Mouse (Mus musculus) forebrain, embryonic 15.5 days (tissue): ENCODE results near the gene a. TPM values are rescaled to one million over a fixed set of nuclear protein-coding genes. Genes with fewer than 3 reads are reported as not detected.
A peak's percentile ranks its signal among the peaks of the same experiment; 100 is the strongest.
"Not testable (repeated sequence)": the region's sequence is repeated elsewhere in the genome, so short reads cannot be mapped to it uniquely, and the experiment has no call there.

Experiments used
- ATAC-seq: fragments of 200-750 bp; cut with Nextera tagmentation; replicated peaks from 2 replicates; pipeline ENCODE4 v1.8.0; 2017; ENCODE audit warnings: mild to moderate bottlenecking, moderate TSS enrichment, moderate library complexity
- H3K27ac ChIP-seq: fragments of 300-500 bp; sonication (generic); replicated peaks from 2 replicates; pipeline ENCODE4 v1.5.1; 2015; ENCODE audit warnings: mild to moderate bottlenecking, inconsistent platforms
- H3K27me3 ChIP-seq: fragments of 300-500 bp; sonication (generic); 2 replicates; pipeline ENCODE4 v1.6.1; 2015; ENCODE audit warnings: inconsistent platforms
- H3K36me3 ChIP-seq: fragments of 300-500 bp; sonication (generic); 2 replicates; pipeline ENCODE4 v1.6.1; 2015; ENCODE audit warnings: mild to moderate bottlenecking, inconsistent platforms
- H3K4me1 ChIP-seq: fragments of 300-500 bp; sonication (generic); 2 replicates; pipeline ENCODE4 v1.6.1; 2015; ENCODE audit warnings: inconsistent platforms
- H3K4me2 ChIP-seq: fragments of 300-500 bp; sonication (generic); replicated peaks from 2 replicates; pipeline ENCODE4 v1.6.1; 2015; ENCODE audit warnings: mild to moderate bottlenecking, inconsistent platforms
- H3K4me3 ChIP-seq: fragments of 300-500 bp; sonication (generic); 2 replicates; pipeline ENCODE4 v1.5.1; 2015; ENCODE audit warnings: mild to moderate bottlenecking, inconsistent platforms
- H3K9ac ChIP-seq: fragments of 300-500 bp; sonication (generic); replicated peaks from 2 replicates; pipeline ENCODE4 v1.6.1; 2015; ENCODE audit warnings: mild to moderate bottlenecking, inconsistent platforms
- H3K9me3 ChIP-seq: fragments of 300-500 bp; sonication (generic); 2 replicates; pipeline ENCODE4 v1.6.1; 2016; ENCODE audit warnings: inconsistent platforms
- WGBS: fragments of 180-500 bp; shearing (Covaris S2); methylation state at CpG from one replicate; pipeline ENCODE4 v1.1.7; 2015; ENCODE audit warnings: mixed read lengths; 5-methylcytosine and 5-hydroxymethylcytosine counted together
- polyA plus RNA-seq: library from polyadenylated mRNA; unstranded; fragments of >200 nt; fragmentation: Nextera tagmentation; extraction: Ambion mirVana; gene quantifications from 2 replicates; pipeline ENCODE4 v1.2.1, GENCODE M21; 2015

Gene a
- polyA plus RNA-seq, 1 experiment from 2014 or later, result 0.50 TPM

DNA sequence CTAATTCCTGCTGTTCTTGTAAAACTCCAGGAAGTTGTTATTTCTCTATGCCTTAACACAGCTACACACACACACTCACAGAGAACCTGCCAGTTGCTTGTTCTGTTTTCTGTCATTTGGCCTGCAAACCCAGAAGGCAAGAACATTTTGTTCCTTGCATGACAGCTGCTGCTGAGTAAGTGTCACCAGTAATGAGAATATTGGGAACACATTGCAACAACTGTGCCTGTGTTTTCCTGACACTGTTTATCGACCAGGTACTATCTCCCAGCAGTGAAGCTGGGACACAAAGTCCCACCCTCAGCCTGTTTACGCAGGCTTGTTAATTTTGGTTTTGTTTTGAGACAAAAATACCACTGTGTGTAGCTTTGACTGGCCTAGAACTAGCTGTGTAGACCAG is 261.5 kb downstream of the a start:
- no peaks in the 10 kb centered on the region for H3K27me3 ChIP-seq
- no peak overlapping the region for H3K9ac ChIP-seq
- WGBS, result 85% methylated on average over 2 of the region's 2 CpGs
- no peak overlapping the region for H3K4me3 ChIP-seq
- H3K27ac ChIP-seq, result no peak overlapping the region
- H3K4me2 ChIP-seq, result no peak overlapping the region
- H3K36me3 ChIP-seq, result no peaks in the 10 kb centered on the region
- peaks cover 13% of the 10 kb centered on the region for H3K4me1 ChIP-seq
- H3K9me3 ChIP-seq, result no peaks in the 10 kb centered on the region
- ATAC-seq, result no peak

DNA sequence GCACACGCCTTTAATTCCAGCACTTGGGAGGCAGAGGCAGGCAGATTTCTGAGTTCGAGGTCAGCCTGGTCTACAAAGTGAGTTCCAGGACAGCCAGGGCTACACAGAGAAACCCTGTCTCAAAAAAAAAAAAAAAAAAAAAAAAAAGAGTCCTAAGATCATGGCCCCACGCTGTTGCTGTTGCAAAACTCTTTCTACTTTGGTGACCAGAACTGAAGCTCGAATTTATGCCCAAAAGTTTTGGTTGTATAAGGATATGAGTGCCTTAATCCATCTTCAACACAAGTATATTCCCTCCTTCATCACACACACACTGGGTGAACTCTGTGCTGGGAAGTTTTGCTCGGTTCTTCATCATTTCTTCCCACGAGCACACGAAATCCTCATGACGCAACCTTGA is 262.3 kb downstream of the a start:
- H3K4me1 ChIP-seq, result peaks cover 13% of the 10 kb centered on the region
- not testable (repeated sequence) for H3K27ac ChIP-seq, H3K4me3 ChIP-seq, H3K4me2 ChIP-seq, H3K9me3 ChIP-seq, ATAC-seq, H3K9ac ChIP-seq, H3K27me3 ChIP-seq, H3K36me3 ChIP-seq
- 93% methylated on average over 8 of the region's 8 CpGs for WGBS

DNA sequence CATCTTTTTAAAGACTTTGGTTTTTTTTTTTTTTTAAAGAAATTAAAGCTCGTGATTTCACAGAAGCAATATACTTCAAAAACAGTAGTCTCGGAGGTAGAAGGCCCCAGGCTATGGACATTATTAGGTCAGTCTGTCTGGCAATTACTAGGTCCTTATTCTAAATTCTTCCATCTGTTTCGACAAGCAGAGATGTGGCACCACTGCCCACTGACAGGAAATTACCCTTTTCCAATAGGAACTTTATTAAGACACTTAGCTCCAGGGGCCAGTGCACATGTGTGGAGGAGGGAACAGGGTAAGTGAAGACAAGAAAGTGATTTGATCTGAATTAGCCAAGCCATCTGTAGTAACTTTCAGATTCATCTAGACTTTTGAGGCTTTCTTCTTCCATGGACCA is 263.5 kb downstream of the a start:
- no peak overlapping the region for H3K27ac ChIP-seq
- H3K27me3 ChIP-seq, result no peaks in the 10 kb centered on the region
- 90% methylated on average over 3 of the region's 3 CpGs for WGBS
- H3K4me1 ChIP-seq, result peaks cover 13% of the 10 kb centered on the region
- ATAC-seq, result no peak
- H3K9ac ChIP-seq, result no peak overlapping the region
- H3K4me2 ChIP-seq, result no peak overlapping the region
- H3K36me3 ChIP-seq, result peaks cover 5% of the 10 kb centered on the region
- no peak overlapping the region for H3K4me3 ChIP-seq
- no peaks in the 10 kb centered on the region for H3K9me3 ChIP-seq

DNA sequence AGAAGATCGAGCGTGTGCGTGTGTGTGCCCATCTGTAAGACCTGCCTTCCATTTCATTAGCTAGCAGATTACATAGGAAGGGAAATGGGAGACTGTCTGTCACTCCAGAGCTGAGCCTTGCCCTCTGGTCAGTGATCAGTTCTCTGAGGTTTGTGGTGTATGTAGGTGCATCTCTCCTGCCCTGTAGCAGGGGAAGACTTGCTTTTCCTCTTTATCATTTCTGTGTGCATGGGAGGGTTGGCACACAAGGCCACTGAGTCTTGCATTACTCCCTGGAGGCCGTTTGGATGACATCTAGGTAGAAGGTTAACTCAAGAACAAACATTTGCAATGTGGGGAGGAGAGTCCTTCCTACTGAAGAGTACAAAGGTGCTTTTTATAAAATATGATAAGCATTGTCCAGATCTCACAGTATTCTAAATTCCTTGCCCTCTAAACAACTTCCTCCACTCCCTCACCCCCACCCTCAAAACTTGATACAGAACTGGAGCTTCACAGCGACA is 264.9 kb downstream of the a start:
- ATAC-seq, result no peak
- H3K27me3 ChIP-seq, result no peaks in the 10 kb centered on the region
- no peak overlapping the region for H3K9ac ChIP-seq
- peaks cover 11% of the 10 kb centered on the region for H3K36me3 ChIP-seq
- WGBS, result 79% methylated on average over 5 of the region's 5 CpGs
- H3K27ac ChIP-seq, result no peak overlapping the region
- no peak overlapping the region for H3K4me3 ChIP-seq
- H3K4me2 ChIP-seq, result no peak overlapping the region
- H3K4me1 ChIP-seq, result peaks cover 7% of the 10 kb centered on the region
- no peaks in the 10 kb centered on the region for H3K9me3 ChIP-seq

DNA sequence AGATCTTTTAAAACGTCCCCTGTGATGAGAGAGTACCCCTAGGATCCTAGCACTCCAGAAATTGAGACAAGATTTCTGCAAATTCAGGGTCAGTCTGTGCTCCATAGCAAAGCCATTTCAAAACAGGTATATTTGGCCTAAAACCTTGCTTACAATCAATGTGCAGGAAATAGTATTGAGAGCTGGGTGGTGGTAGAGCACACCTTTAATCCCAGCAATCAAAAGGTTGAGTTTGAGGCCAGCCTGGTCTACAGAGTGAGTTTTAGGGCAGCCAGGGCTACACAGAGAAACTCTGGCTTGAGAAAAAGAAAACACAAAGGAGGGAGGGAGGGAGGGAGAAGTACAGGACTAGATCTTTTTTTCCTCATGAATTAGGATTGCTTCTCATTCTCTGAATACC is 266.2 kb downstream of the a start:
- peaks cover 19% of the 10 kb centered on the region for H3K36me3 ChIP-seq
- H3K9me3 ChIP-seq, result no peaks in the 10 kb centered on the region
- no peak overlapping the region for H3K9ac ChIP-seq
- ATAC-seq, result no peak
- no peak overlapping the region for H3K4me3 ChIP-seq
- H3K4me2 ChIP-seq, result no peak overlapping the region
- no peak overlapping the region for H3K27ac ChIP-seq
- no peaks in the 10 kb centered on the region for H3K27me3 ChIP-seq
- 75% methylated on average over 1 of the region's 1 CpGs for WGBS
- H3K4me1 ChIP-seq, result no peaks in the 10 kb centered on the region

DNA sequence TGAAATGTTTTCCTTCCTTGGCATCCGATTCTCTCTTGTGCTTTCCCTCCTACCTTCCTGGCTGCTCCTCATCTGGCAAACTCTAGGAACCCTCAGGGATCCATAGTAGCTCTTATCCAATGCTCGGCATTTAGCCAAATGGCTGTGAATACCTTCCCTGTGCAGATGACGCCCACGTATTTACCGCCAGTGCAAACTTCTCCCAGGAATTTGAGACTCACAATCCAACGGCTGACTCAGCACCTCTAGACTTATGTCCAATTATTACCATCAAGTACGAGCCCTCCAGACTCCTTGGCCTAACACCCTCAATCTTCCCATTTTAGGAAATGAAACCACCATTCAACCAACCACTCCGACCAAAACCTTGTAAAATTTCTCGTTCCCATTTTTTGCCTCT is 279.8 kb downstream of the a start:
- Histone ChIP-seq H3K9ac (no peak overlapping the region), H3K9me3 (no peaks in the 10 kb centered on the region), H3K27ac (no peak overlapping the region), H3K27me3 (no peaks in the 10 kb centered on the region), H3K36me3 (peaks cover 18% of the 10 kb centered on the region), H3K4me1 (peaks cover 23% of the 10 kb centered on the region), H3K4me3 (no peak overlapping the region), H3K4me2 (no peak overlapping the region)
- ATAC-seq, result no peak
- WGBS, result 89% methylated on average over 9 of the region's 9 CpGs

DNA sequence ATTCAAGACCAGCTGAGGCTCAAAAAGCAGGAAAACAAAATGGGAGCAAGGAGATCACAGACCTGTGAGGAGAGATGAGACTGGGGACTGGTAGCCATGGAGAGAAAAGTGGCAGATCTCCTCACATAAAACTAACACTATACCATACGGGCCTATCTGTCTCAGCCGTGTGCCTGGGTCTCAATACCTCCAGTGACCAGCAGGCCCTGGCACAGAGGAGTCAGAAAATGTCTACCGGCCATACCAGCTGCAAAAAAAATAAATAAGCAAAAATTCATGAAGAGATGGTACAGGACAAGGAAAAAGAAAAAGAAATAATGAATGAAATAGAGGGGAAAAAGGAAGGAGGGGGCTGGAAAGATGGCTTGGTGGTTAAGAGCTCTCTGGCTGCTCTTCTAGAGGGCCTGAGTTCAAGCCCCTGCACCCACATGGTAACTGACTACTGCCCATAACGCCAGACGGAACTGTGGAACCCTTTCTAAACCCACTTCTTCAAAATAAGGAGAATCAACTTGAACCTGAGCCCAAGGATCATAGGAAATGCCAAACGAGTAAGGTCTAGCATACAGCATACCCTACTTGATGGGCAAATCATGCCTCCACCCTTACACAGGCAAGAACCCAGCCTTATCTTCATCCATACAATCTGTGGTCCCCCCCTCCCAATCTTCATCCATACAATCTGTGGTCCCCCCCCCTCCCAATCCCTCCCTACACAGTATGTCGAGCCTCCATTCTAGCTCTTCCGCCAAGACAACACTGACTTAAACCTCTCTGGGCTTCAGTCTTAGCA is 281.3 kb downstream of the a start:
- no peaks in the 10 kb centered on the region for H3K27me3 ChIP-seq
- no peak overlapping the region for H3K27ac ChIP-seq
- H3K4me2 ChIP-seq, result peak overlapping the region; percentile 67; the same call in 1 of the 2 replicates
- H3K4me3 ChIP-seq, result no peak overlapping the region
- no peak overlapping the region for H3K9ac ChIP-seq
- H3K9me3 ChIP-seq, result no peaks in the 10 kb centered on the region
- H3K36me3 ChIP-seq, result peaks cover 6% of the 10 kb centered on the region; the same call in 1 of the 2 replicates
- WGBS, result 78% methylated on average over 8 of the region's 8 CpGs
- H3K4me1 ChIP-seq, result peaks cover 23% of the 10 kb centered on the region
- ATAC-seq, result no peak

DNA sequence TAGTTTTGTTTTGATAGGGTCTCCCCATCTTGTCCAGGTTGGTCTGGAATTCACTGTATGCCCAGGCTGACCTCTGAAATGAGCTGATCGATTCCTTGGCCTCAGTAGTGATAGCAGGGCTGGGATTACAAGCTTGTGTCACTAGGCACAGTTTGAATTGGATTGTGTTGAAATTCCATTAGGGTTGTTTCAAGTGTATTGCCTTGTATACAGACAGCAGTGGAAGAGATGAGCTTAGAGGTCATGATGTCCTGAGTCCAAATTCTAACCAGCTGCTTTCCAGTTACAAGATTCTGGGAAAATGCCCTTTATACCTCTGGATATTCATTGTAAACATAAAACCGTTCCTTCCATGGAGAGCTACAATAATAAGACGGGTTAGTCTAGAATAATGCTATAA is 282.1 kb downstream of the a start:
- H3K9ac ChIP-seq, result peak overlapping the region; percentile 91
- peak overlapping the region; percentile 67 for H3K4me2 ChIP-seq
- H3K4me3 ChIP-seq, result peak overlapping the region; percentile 93
- no peak for ATAC-seq
- H3K9me3 ChIP-seq, result no peaks in the 10 kb centered on the region
- WGBS, result 19% methylated on average over 3 of the region's 3 CpGs
- peak overlapping the region; percentile 89 for H3K27ac ChIP-seq
- H3K4me1 ChIP-seq, result peaks cover 23% of the 10 kb centered on the region
- H3K36me3 ChIP-seq, result peaks cover under 1% of the 10 kb centered on the region; the same call in 1 of the 2 replicates
- H3K27me3 ChIP-seq, result no peaks in the 10 kb centered on the region

DNA sequence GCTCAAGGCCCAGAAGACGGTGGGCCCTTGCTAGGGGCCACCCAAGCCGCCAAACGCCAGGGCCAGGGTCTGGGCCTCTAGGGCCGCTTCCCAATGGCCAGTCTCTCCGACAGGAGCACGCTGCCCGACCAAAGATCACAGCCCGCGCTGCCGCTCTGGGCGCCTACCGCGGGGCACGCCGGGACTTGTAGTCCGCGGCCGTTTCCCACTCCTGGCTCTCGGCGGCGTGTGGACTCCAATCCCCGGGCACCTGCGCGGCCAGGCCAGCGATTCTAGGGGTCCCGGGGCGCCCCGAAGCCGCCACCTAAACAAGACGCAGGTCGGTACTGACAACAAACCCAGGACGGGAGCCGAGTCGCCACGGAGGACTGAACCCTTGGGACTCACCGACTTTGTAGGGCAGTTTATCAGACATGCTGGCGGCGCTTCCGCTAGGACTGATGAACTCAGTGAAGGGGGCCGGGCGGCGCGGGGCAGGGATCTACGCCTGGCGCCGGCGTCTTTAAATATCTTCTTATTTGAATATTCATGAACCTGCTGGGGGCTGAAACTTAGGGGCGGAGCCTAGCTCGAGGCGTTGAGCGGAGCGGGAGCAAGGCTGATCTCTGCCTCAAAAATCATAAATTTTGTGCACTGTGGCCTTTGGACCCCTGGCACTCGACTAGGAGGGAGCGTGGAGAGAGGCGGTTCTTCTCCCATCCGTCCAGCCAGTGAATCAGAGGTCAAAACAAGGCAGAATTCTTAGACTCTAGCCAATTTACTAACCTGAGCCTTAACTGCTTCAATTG is 283.0 kb downstream of the a start, which contains the start of gene Ahcy:
TSS of gene Ahcy (minus strand) at position 520 of the 788 bp plus-strand sequence.
- ATAC-seq, result peak; percentile 97
- peaks cover 23% of the 10 kb centered on the region for H3K4me1 ChIP-seq
- H3K27ac ChIP-seq, result peak within 1 kb of the TSS; percentile 89
- H3K9me3 ChIP-seq, result no peaks in the 10 kb centered on the region
- no peaks in the 10 kb centered on the region for H3K36me3 ChIP-seq
- under 1% methylated on average over 56 of the region's 56 CpGs for WGBS
- H3K4me2 ChIP-seq, result peak within 1 kb of the TSS; percentile 67
- H3K27me3 ChIP-seq, result no peaks in the 10 kb centered on the region
- H3K9ac ChIP-seq, result peak within 1 kb of the TSS; percentile 91
- H3K4me3 ChIP-seq, result peak within 1 kb of the TSS; percentile 93

DNA sequence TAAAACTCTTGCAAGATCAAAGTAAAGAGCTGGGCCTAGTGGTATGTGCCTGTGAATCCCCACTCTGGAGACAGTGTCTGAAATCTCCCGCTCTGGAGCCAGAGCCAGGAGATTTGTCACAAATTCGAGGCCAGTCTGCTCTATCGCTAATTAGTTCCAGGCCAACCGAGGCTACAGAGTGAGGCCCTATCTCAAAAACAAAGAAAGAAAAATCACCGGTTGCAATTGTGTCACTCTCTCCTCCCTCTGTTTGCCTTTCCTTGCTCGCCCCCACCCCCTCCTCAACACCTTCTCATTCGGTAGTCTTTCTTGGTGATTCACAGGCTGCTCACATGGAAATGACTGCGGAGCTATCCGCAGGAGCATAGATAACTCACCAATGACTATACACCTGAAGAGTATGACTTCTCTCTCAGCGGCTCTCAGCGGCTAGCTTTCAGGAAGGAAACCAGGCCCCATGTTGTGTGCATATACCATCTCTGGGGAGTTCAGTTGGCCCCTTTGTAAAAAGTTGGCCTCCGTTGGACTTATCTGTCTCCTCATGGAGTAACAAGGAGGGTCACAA is 283.6 kb downstream of the a start:
- no peak for ATAC-seq
- peak overlapping the region; percentile 89 for H3K27ac ChIP-seq
- H3K9ac ChIP-seq, result peak overlapping the region; percentile 91
- no peaks in the 10 kb centered on the region for H3K27me3 ChIP-seq
- no peaks in the 10 kb centered on the region for H3K36me3 ChIP-seq
- no peaks in the 10 kb centered on the region for H3K9me3 ChIP-seq
- H3K4me2 ChIP-seq, result peak overlapping the region; percentile 67
- H3K4me3 ChIP-seq, result peak overlapping the region; percentile 93
- peaks cover 23% of the 10 kb centered on the region for H3K4me1 ChIP-seq
- WGBS, result 19% methylated on average over 12 of the region's 12 CpGs

DNA sequence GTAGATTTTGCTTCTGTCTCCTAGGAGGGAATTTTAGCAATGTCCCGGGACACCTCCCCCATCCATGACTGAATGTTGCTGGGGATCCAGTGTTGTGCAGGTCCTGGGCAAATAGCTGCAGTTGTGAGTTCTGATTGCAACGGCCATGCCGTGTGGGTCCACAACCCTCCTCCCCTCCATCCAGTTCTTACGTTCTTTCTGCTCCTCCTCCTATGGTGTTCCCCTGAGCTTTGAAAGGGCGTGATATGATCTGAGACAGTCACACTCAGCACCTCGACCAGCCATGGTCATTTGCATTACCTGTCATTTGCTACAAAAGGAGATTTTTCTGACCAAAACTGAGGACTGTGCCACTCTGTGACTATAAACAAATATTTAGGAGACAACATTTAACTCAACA is 284.4 kb downstream of the a start:
- 90% methylated on average over 6 of the region's 6 CpGs for WGBS
- H3K9ac ChIP-seq, result no peak overlapping the region
- no peak overlapping the region for H3K4me2 ChIP-seq
- H3K4me1 ChIP-seq, result peaks cover 23% of the 10 kb centered on the region
- no peaks in the 10 kb centered on the region for H3K27me3 ChIP-seq
- no peak for ATAC-seq
- no peaks in the 10 kb centered on the region for H3K36me3 ChIP-seq
- H3K27ac ChIP-seq, result no peak overlapping the region
- H3K9me3 ChIP-seq, result no peaks in the 10 kb centered on the region
- H3K4me3 ChIP-seq, result no peak overlapping the region
